Mouse (Mus musculus) adrenal gland, adult 18-20 months (tissue): ENCODE measurements around the gene Trnt1. TPM values are rescaled to one million over a fixed set of nuclear protein-coding genes. Genes with fewer than 3 reads are reported as not detected.

Experiments
- DNase-seq, 2 experiments: peaks; one replicate each; pipeline ENCODE4 v3.0.0; 2021 to 2022; ENCODE audit warnings: low spot score in 2 of 2
- total RNA-seq, 2 experiments: library from RNA; stranded (reverse); gene quantifications; 1 replicate in 1 of 2; 2 replicates in 1 of 2; pipeline ENCODE4 v1.2.3; 2021

Gene Trnt1
- total RNA-seq, 2 experiments from 2014 or later, result 50.0 to 62.7 TPM

GRCm38 (mm10) chr6:106769290-106769866 lies 458 bp downstream of the Trnt1 start:
- no peak for DNase-seq

GRCm38 (mm10) chr6:106770046-106770445 lies 1.1 kb downstream of the Trnt1 start:
- no peak for DNase-seq

GRCm38 (mm10) chr6:106787138-106787537 lies 18.2 kb downstream of the Trnt1 start:
- no peak for DNase-seq

GRCm38 (mm10) chr6:106791429-106791828 lies 22.5 kb downstream of the Trnt1 start:
- DNase-seq, result no peak

- DNase-seq, result no peak
Measured at GRCm38 (mm10) chr6:106792486-106792885, 23.6 kb downstream of the Trnt1 start.

- no peak for DNase-seq
Measured at GRCm38 (mm10) chr6:106793088-106793487, 24.2 kb downstream of the Trnt1 start.

GRCm38 (mm10) chr6:106793621-106794020 lies 24.7 kb downstream of the Trnt1 start:
- DNase-seq, result no peak

GRCm38 (mm10) chr6:106794094-106794814 lies 25.3 kb downstream of the Trnt1 start:
- no peak for DNase-seq

GRCm38 (mm10) chr6:106799333-106800226 lies 30.7 kb downstream of the Trnt1 start, which contains the start of gene Crbn:
Gene Crbn (minus strand): TSS chr6:106800077.
- DNase-seq, result peak; percentile 96 to 98

- no peak for DNase-seq
Measured at GRCm38 (mm10) chr6:106800227-106800557, 31.3 kb downstream of the Trnt1 start.

GRCm38 (mm10) chr6:106804904-106805303 lies 36.0 kb downstream of the Trnt1 start:
- no peak for DNase-seq

GRCm38 (mm10) chr6:106809161-106809560 lies 40.2 kb downstream of the Trnt1 start:
- DNase-seq, result no peak

GRCm38 (mm10) chr6:106810686-106811085 lies 41.8 kb downstream of the Trnt1 start:
- no peak for DNase-seq

- no peak for DNase-seq
Measured at GRCm38 (mm10) chr6:106819246-106819645, 50.3 kb downstream of the Trnt1 start.

GRCm38 (mm10) chr6:106819906-106820305 lies 51.0 kb downstream of the Trnt1 start:
- no peak for DNase-seq

- no peak for DNase-seq
Measured at GRCm38 (mm10) chr6:106820566-106820965, 51.6 kb downstream of the Trnt1 start.

GRCm38 (mm10) chr6:106822329-106822728 lies 53.4 kb downstream of the Trnt1 start:
- no peak for DNase-seq

Other genes with a start within 250 kb of the Trnt1 start
- gene Il5ra, start 20.1 kb upstream of the Trnt1 start, total RNA-seq, result not detected
- 10 to 100 TPM; 55.2 to 63.1 TPM for gene Crbn, start 31.0 kb downstream of the Trnt1 start, total RNA-seq